ENCODE assay signal across 18 mouse cellular contexts in the genomic region with DNA sequence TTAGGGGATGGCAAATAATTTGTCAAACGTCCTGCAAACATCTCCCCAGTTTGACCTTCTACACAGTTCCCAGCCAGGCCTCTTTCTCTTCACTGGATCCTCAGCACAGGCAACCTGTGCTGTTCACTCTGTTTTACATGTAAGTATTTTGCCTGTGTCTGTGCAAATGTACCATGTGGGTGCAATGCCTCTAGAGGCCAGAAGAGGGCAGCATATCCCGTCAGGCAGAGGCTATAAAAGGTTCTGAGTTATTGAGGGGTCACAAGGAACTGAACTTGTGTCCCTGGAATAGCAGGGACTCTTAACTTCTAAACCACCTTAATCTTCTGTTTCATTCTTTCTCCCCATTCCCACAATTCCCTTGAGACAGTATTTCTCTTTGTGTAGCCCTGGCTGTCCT.
A peak's percentile ranks its signal among the peaks of the same experiment; 100 is the strongest.
DNase-seq lines count a peak whose midpoint lies in the region; ATAC-seq and TF ChIP-seq lines count a peak whose summit lies in the region.
"Had no signal": no experiment of that assay in that cellular context is flagged by ENCODE, and none has a peak within 500 bp of the region (broad histone marks: within the 10 kb centered on the region; RNA-seq: fewer than 3 reads in every experiment).

No protein-coding gene starts in this region.

- ATAC-seq in liver, postnatal 0 days, result no peak
- no peak for ATAC-seq in liver, embryonic 12.5 days
- ATAC-seq in activated CD4-positive, CD25-positive, alpha-beta regulatory T cell, adult 4 months, result no peak
- ATAC-seq: forebrain, embryonic 13.5 days; midbrain, embryonic 15.5 days had no signal

- no peak for TF ChIP-seq POLR2A in heart, adult 2 months (IDR thresholded peaks at IDR 0.05; ENCODE audit: insufficient read depth, low read depth, low read length)
- no peak for TF ChIP-seq POLR2A in ES-Bruce4 (IDR thresholded peaks at IDR 0.05; ENCODE audit: insufficient read depth, low read length)
- TF ChIP-seq POLR2A in embryonic fibroblast, embryonic 13.5 days (IDR thresholded peaks at IDR 0.05; ENCODE audit: low read depth, low read length), result no peak

- H3K9ac ChIP-seq in heart, adult 2 months (ENCODE audit: low read depth, low read length), result no peak overlapping the region
- no peak overlapping the region for H3K9ac ChIP-seq in liver, postnatal 0 days (replicated peaks)
- no peak overlapping the region for H3K9ac ChIP-seq in liver, embryonic 12.5 days
- no peak overlapping the region for H3K9ac ChIP-seq in ES-Bruce4 (ENCODE audit: low read depth, poor library complexity, severe bottlenecking)
- H3K9ac ChIP-seq: embryonic facial prominence, embryonic 12.5 days; forebrain, embryonic 13.5 days; heart, embryonic 15.5 days; hindbrain, embryonic 15.5 days; midbrain, embryonic 15.5 days; neural tube, embryonic 12.5 days had no signal

- no peak overlapping the region for H3K4me3 ChIP-seq in heart, adult 2 months
- H3K4me3 ChIP-seq in liver, postnatal 0 days (ENCODE audit: low read depth, low read length), result no peak overlapping the region
- no peak overlapping the region for H3K4me3 ChIP-seq in liver, embryonic 12.5 days
- no peak overlapping the region for H3K4me3 ChIP-seq in ES-Bruce4 (ENCODE audit: low read depth, low read length)
- H3K4me3 ChIP-seq in embryonic fibroblast, embryonic 13.5 days (ENCODE audit: insufficient read depth, low read length), result no peak overlapping the region
- H3K4me3 ChIP-seq: embryonic facial prominence, embryonic 12.5 days; forebrain, embryonic 13.5 days; heart, embryonic 15.5 days; hindbrain, embryonic 15.5 days; midbrain, embryonic 15.5 days; neural tube, embryonic 12.5 days had no signal

- intact Hi-C loops in heart, adult 2 months (cut with DNase I), result loop anchor here (5.0 to 10.0 kb wide), 4 partner anchors 45 to 365 kb away; no protein-coding TSS in a partner anchor

- H3K36me3 ChIP-seq in heart, adult 2 months (ENCODE audit: control insufficient read depth, insufficient read depth, low read length), result no peaks in the 10 kb centered on the region
- H3K36me3 ChIP-seq in liver, postnatal 0 days (replicated peaks; ENCODE audit: insufficient read depth, low read length), result no peaks in the 10 kb centered on the region
- H3K36me3 ChIP-seq in liver, embryonic 12.5 days, result no peaks in the 10 kb centered on the region
- H3K36me3 ChIP-seq in ES-Bruce4 (ENCODE audit: control insufficient read depth, insufficient read depth, low read length, poor library complexity, severe bottlenecking), result no peaks in the 10 kb centered on the region
- H3K36me3 ChIP-seq: embryonic facial prominence, embryonic 12.5 days; heart, embryonic 15.5 days; hindbrain, embryonic 15.5 days; midbrain, embryonic 15.5 days; neural tube, embryonic 12.5 days had no signal

- no peaks in the 10 kb centered on the region for H3K27me3 ChIP-seq in heart, adult 2 months (ENCODE audit: control insufficient read depth, insufficient read depth, low read length)
- H3K27me3 ChIP-seq in liver, postnatal 0 days (ENCODE audit: insufficient read depth, low read length), result no peaks in the 10 kb centered on the region
- H3K27me3 ChIP-seq in liver, embryonic 12.5 days (replicated peaks), result no peaks in the 10 kb centered on the region
- no peaks in the 10 kb centered on the region; the same call in 1 of the 2 replicates for H3K27me3 ChIP-seq in ES-Bruce4 (ENCODE audit: control insufficient read depth, insufficient read depth, low read length, poor library complexity, severe bottlenecking)
- H3K27me3 ChIP-seq: embryonic facial prominence, embryonic 12.5 days; forebrain, embryonic 13.5 days; heart, embryonic 15.5 days; hindbrain, embryonic 15.5 days; midbrain, embryonic 15.5 days; neural tube, embryonic 12.5 days had no signal

- no peak overlapping the region for H3K27ac ChIP-seq in heart, adult 2 months
- no peak overlapping the region for H3K27ac ChIP-seq in liver, postnatal 0 days (ENCODE audit: low read depth)
- no peak overlapping the region for H3K27ac ChIP-seq in liver, embryonic 12.5 days
- no peak overlapping the region for H3K27ac ChIP-seq in ES-Bruce4 (ENCODE audit: insufficient read depth, low read length)
- H3K27ac ChIP-seq in embryonic fibroblast, embryonic 13.5 days (ENCODE audit: insufficient read depth, low read length), result no peak overlapping the region
- H3K27ac ChIP-seq: embryonic facial prominence, embryonic 12.5 days; forebrain, embryonic 13.5 days; heart, embryonic 15.5 days; hindbrain, embryonic 15.5 days; macrophage; midbrain, embryonic 15.5 days; neural tube, embryonic 12.5 days had no signal

- H3K4me1 ChIP-seq in heart, adult 2 months (ENCODE audit: control insufficient read depth, insufficient read depth, low read length), result peaks cover 7% of the 10 kb centered on the region
- H3K4me1 ChIP-seq in liver, postnatal 0 days (ENCODE audit: insufficient read depth), result no peaks in the 10 kb centered on the region
- no peaks in the 10 kb centered on the region for H3K4me1 ChIP-seq in liver, embryonic 12.5 days
- H3K4me1 ChIP-seq in ES-Bruce4 (ENCODE audit: control insufficient read depth, insufficient read depth, low read length), result no peaks in the 10 kb centered on the region
- H3K4me1 ChIP-seq in embryonic fibroblast, embryonic 13.5 days (ENCODE audit: control insufficient read depth, insufficient read depth, low read length), result no peaks in the 10 kb centered on the region
- H3K4me1 ChIP-seq: embryonic facial prominence, embryonic 12.5 days; forebrain, embryonic 13.5 days; heart, embryonic 15.5 days; hindbrain, embryonic 15.5 days; midbrain, embryonic 15.5 days; neural tube, embryonic 12.5 days had no signal

- peak; percentile 55 for TF ChIP-seq CTCF in heart, adult 2 months (IDR thresholded peaks at IDR 0.05)
- peak; percentile 59 for TF ChIP-seq CTCF in liver, postnatal 0 days (IDR thresholded peaks at IDR 0.05; ENCODE audit: low read depth)
- peak; percentile 56 for TF ChIP-seq CTCF in ES-Bruce4 (IDR thresholded peaks at IDR 0.05; ENCODE audit: low read depth, low read length)
- peak; percentile 15; the same call in 1 of the 2 replicates for TF ChIP-seq CTCF in embryonic fibroblast, embryonic 13.5 days (IDR thresholded peaks at IDR 0.05; ENCODE audit: borderline replicate concordance, insufficient read depth, low read length)

- 52% methylated on average over 2 of the region's 2 CpGs for WGBS in heart, adult 2 months
- WGBS in liver, postnatal 0 days (ENCODE audit: insufficient replicate concordance), result 27% methylated on average over 2 of the region's 2 CpGs
- WGBS in liver, embryonic 12.5 days (ENCODE audit: insufficient replicate concordance), result 38% methylated on average over 2 of the region's 2 CpGs

- no peak for TF ChIP-seq EP300 in heart, adult 2 months (IDR thresholded peaks at IDR 0.05; ENCODE audit: insufficient read depth, low read depth, low read length)
- no peak for TF ChIP-seq EP300 in liver, postnatal 0 days (IDR thresholded peaks at IDR 0.05; ENCODE audit: low read depth)
- TF ChIP-seq EP300 in ES-Bruce4 (IDR thresholded peaks at IDR 0.05; ENCODE audit: insufficient read depth, low read depth, low read length), result no peak

- H3K9me3 ChIP-seq in liver, postnatal 0 days (ENCODE audit: low read length), result no peaks in the 10 kb centered on the region
- no peaks in the 10 kb centered on the region for H3K9me3 ChIP-seq in liver, embryonic 12.5 days (replicated peaks)
- peaks cover 8% of the 10 kb centered on the region for H3K9me3 ChIP-seq in ES-Bruce4 (replicated peaks; ENCODE audit: control insufficient read depth, insufficient read depth, low read length, poor library complexity, severe bottlenecking)
- H3K9me3 ChIP-seq: embryonic facial prominence, embryonic 12.5 days; heart, embryonic 15.5 days; hindbrain, embryonic 15.5 days; midbrain, embryonic 15.5 days had no signal

- H3K4me2 ChIP-seq in liver, postnatal 0 days (ENCODE audit: low read depth, low read length), result no peak overlapping the region
- no peak overlapping the region for H3K4me2 ChIP-seq in liver, embryonic 12.5 days
- H3K4me2 ChIP-seq: embryonic facial prominence, embryonic 12.5 days; forebrain, embryonic 13.5 days; heart, embryonic 15.5 days; hindbrain, embryonic 15.5 days; midbrain, embryonic 15.5 days; neural tube, embryonic 12.5 days had no signal

- DNase-seq in heart, adult 2 months, result no peak
- DNase-seq in heart, postnatal 4 days, result no peak
- DNase-seq in liver, postnatal 0 days, result no peak
- no peak for DNase-seq in lung, postnatal 14 days
- DNase-seq: gastrocnemius, postnatal 36 days; kidney, postnatal 25 days; layer of hippocampus, postnatal 36 days had no signal

- no peaks in the 10 kb centered on the region for H3K79me2 ChIP-seq in heart, adult 2 months (replicated peaks; ENCODE audit: control insufficient read depth, insufficient read depth, low read length)
